Mouse (Mus musculus) common myeloid progenitor, adult 5-6 weeks (primary cell): ENCODE data around the gene Sp8. TPM values are rescaled to one million over a fixed set of nuclear protein-coding genes. Genes with fewer than 3 reads are reported as not detected.
A peak's percentile ranks its signal among the peaks of the same experiment; 100 is the strongest.

ENCODE experiments used
- ATAC-seq: replicated peaks from 2 replicates; pipeline ENCODE4 v1.8.0; 2016; ENCODE audit warnings: low read depth, mild to moderate bottlenecking, moderate TSS enrichment, inconsistent platforms; ENCODE audit not compliant: poor library complexity, severe bottlenecking
- total RNA-seq: library from RNA; stranded (forward); fragments of 200-1000, 187-1606 nt; gene quantifications from 2 replicates; pipeline ENCODE4 v1.2.3, GENCODE M21; 2017

The Sp8 gene
- not detected in 2 replicates for total RNA-seq

GRCm38 (mm10) chr12:118846221-118846620 lies at the start of gene Sp8:
TSS of gene Sp8 (plus strand) at chr12:118846329.
- ATAC-seq = no peak

GRCm38 (mm10) chr12:118811328-118811961 lies 34.7 kb upstream of the Sp8 start:
- no peak for ATAC-seq

GRCm38 (mm10) chr12:118814561-118814960 lies 31.6 kb upstream of the Sp8 start:
- no peak for ATAC-seq

GRCm38 (mm10) chr12:118816156-118816555 lies 30.0 kb upstream of the Sp8 start:
- ATAC-seq = no peak

- ATAC-seq = no peak
These were observed 16.2 kb upstream of the Sp8 start for GRCm38 (mm10) chr12:118829881-118830280.

GRCm38 (mm10) chr12:118836411-118837341 lies 9.5 kb upstream of the Sp8 start:
- ATAC-seq = peak; percentile 71

GRCm38 (mm10) chr12:118837361-118837760 lies 8.8 kb upstream of the Sp8 start:
- ATAC-seq = no peak

- ATAC-seq = no peak
These were observed 7.9 kb upstream of the Sp8 start for GRCm38 (mm10) chr12:118838260-118838659.

GRCm38 (mm10) chr12:118839398-118839797 lies 6.7 kb upstream of the Sp8 start:
- no peak for ATAC-seq

- no peak for ATAC-seq
These were observed 5.8 kb upstream of the Sp8 start for GRCm38 (mm10) chr12:118840301-118840700.

- ATAC-seq = no peak
These were observed 5.3 kb upstream of the Sp8 start for GRCm38 (mm10) chr12:118840861-118841260.

GRCm38 (mm10) chr12:118841381-118841922 lies 4.7 kb upstream of the Sp8 start:
- ATAC-seq = no peak

GRCm38 (mm10) chr12:118841971-118842550 lies 4.1 kb upstream of the Sp8 start:
- ATAC-seq = no peak

- peak; percentile 31 for ATAC-seq
These were observed 3.3 kb upstream of the Sp8 start for GRCm38 (mm10) chr12:118842671-118843411.

- ATAC-seq = no peak
These were observed 2.0 kb upstream of the Sp8 start for GRCm38 (mm10) chr12:118844111-118844510.

- ATAC-seq = no peak
These were observed 1.3 kb upstream of the Sp8 start for GRCm38 (mm10) chr12:118844841-118845240.

- no peak for ATAC-seq
These were observed 778 bp upstream of the Sp8 start for GRCm38 (mm10) chr12:118845351-118845750.

GRCm38 (mm10) chr12:118846649-118847321 lies 656 bp downstream of the Sp8 start:
- ATAC-seq = peak; percentile 67

- ATAC-seq = no peak
These were observed 1.3 kb downstream of the Sp8 start for GRCm38 (mm10) chr12:118847381-118847780.
